Mouse (Mus musculus) embryonic fibroblast, embryonic 13.5 days (primary cell): ENCODE measurements around the gene 6820408C15Rik.

Experiments used
- CTCF ChIP-seq: IDR thresholded peaks from 2 replicates; pipeline ENCODE4 v1.5.1; 2011; ENCODE audit warnings: mild to moderate bottlenecking, control low read depth, low read length, moderate library complexity, borderline replicate concordance; ENCODE audit not compliant: insufficient read depth
- POLR2A ChIP-seq: IDR thresholded peaks from 2 replicates; pipeline ENCODE4 v1.6.1; 2011; ENCODE audit warnings: low read depth, mild to moderate bottlenecking, control low read depth, low read length, moderate library complexity

- TF ChIP-seq CTCF (no peak), POLR2A (no peak)
These were observed 26.9 kb downstream of the 6820408C15Rik start for GRCm38 (mm10) chr2:152442322-152442721.
